Mouse (Mus musculus) embryonic facial prominence, embryonic 11.5 days (tissue): Measurements from ENCODE around the gene Psma6. TPM values are rescaled to one million over a fixed set of nuclear protein-coding genes. Genes with fewer than 3 reads are reported as not detected.

Experiments
- ATAC-seq: fragments of 200-750 bp; cut with Nextera tagmentation; replicated peaks from 2 replicates; pipeline ENCODE4 v1.8.0; 2017; ENCODE audit warnings: low read depth; ENCODE audit not compliant: insufficient number of reproducible peaks, low FRiP score, low TSS enrichment
- DNase-seq: peaks from one replicate; pipeline ENCODE4 v3.0.0-alpha.2; 2015; ENCODE audit warnings: low spot score
- H3K27ac ChIP-seq: fragments of 300-500 bp; sonication (generic); replicated peaks from 2 replicates; pipeline ENCODE4 v1.5.1; 2014; ENCODE audit warnings: mild to moderate bottlenecking, low read depth, low read length, control low read depth
- H3K27me3 ChIP-seq: fragments of 300-500 bp; sonication (generic); 2 replicates; pipeline ENCODE4 v1.6.1; 2014; ENCODE audit warnings: mild to moderate bottlenecking, low read length, moderate library complexity, mixed read lengths; ENCODE audit not compliant: control insufficient read depth, insufficient read depth
- H3K36me3 ChIP-seq: fragments of 300-500 bp; sonication (generic); replicated peaks from 2 replicates; pipeline ENCODE4 v1.6.1; 2014; ENCODE audit warnings: low read depth, mild to moderate bottlenecking, low read length, moderate library complexity, mixed read lengths; ENCODE audit not compliant: control insufficient read depth, insufficient read depth
- H3K4me1 ChIP-seq: fragments of 300-500 bp; sonication (generic); 2 replicates; pipeline ENCODE4 v1.6.1; 2014; ENCODE audit warnings: low read length, mixed read lengths; ENCODE audit not compliant: control insufficient read depth, insufficient read depth
- H3K4me2 ChIP-seq: fragments of 300-500 bp; sonication (generic); 2 replicates; pipeline ENCODE4 v1.6.1; 2014; ENCODE audit warnings: low read depth, mild to moderate bottlenecking, control low read depth, low read length, moderate library complexity
- H3K4me3 ChIP-seq: fragments of 300-500 bp; sonication (generic); 2 replicates; pipeline ENCODE4 v1.5.1; 2014; ENCODE audit warnings: low read depth, low read length, control low read depth
- H3K9ac ChIP-seq: fragments of 300-500 bp; sonication (generic); replicated peaks from 2 replicates; pipeline ENCODE4 v1.6.1; 2014; ENCODE audit warnings: mild to moderate bottlenecking, control low read depth, low read length
- H3K9me3 ChIP-seq: fragments of 300-500 bp; sonication (generic); replicated peaks from 2 replicates; pipeline ENCODE4 v1.6.1; 2016; ENCODE audit warnings: mild to moderate bottlenecking, low read length, inconsistent platforms, mixed read lengths; ENCODE audit not compliant: control insufficient read depth
- WGBS: fragments of 180-500 bp; shearing (Covaris S2); extraction: QIAGEN DNeasy Blood & Tissue Kit; methylation state at CpG from one replicate; pipeline ENCODE4 v1.1.7; 2014; 5-methylcytosine and 5-hydroxymethylcytosine counted together
- polyA plus RNA-seq: library from polyadenylated mRNA; unstranded; fragments of >200 nt; fragmentation: Nextera tagmentation; extraction: Ambion mirVana; gene quantifications from 2 replicates; pipeline ENCODE4 v1.2.1, GENCODE M21; 2014

Gene Psma6
- polyA plus RNA-seq, 1 experiment from 2014 or later = 533 TPM

DNA sequence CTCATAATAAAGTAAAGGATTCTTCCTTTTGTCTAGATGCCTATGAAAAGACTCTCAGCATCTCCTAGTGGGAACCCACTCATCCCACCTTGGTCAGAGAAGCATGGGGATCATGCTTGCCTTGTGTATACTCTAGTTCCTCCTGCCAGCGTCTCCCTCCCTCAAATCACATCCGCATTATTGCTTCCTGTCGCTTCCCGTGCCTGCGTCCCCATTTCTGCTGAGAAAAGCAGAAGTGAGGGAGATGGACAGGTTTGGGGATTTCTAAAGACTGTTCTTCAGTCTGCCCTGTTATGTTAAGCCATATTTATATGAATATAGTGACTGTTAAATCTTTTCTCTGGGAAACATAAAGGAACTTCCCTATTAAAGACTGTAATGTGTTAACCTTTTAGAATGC lies 23.1 kb upstream of the Psma6 start:
- H3K4me3 ChIP-seq = no peak overlapping the region
- no peak overlapping the region for H3K9ac ChIP-seq
- no peaks in the 10 kb centered on the region for H3K9me3 ChIP-seq
- H3K27me3 ChIP-seq = no peaks in the 10 kb centered on the region
- no peak overlapping the region for H3K27ac ChIP-seq
- no peaks in the 10 kb centered on the region for H3K36me3 ChIP-seq
- ATAC-seq (no peak), DNase-seq (no peak)
- H3K4me1 ChIP-seq = no peaks in the 10 kb centered on the region
- H3K4me2 ChIP-seq = no peak overlapping the region
- 82% methylated on average over 5 of the region's 5 CpGs for WGBS

DNA sequence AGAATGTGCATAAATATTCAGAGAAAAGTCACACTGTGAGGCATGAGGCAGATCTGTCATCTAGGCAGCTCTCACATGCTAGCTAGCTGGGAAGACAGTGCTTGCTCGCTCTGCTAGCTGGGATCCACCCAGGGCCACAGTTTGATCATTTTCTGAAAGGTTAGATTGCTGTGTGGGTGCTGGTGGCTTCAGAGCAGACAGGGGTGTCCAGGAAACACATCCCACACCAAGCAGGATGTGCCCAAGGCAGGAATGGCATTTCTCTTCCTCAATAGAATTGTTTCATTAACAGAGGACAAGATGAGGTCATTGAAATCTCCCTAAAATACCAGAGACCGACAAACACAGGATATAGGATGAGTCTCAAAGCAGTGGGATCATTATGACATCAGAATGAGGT lies 18.9 kb upstream of the Psma6 start:
- 72% methylated on average over 2 of the region's 2 CpGs for WGBS
- no peaks in the 10 kb centered on the region for H3K9me3 ChIP-seq
- DNase-seq (no peak), ATAC-seq (no peak)
- no peaks in the 10 kb centered on the region for H3K36me3 ChIP-seq
- no peak overlapping the region for H3K4me2 ChIP-seq
- H3K27me3 ChIP-seq = no peaks in the 10 kb centered on the region
- H3K4me1 ChIP-seq = no peaks in the 10 kb centered on the region
- H3K9ac ChIP-seq = no peak overlapping the region
- H3K27ac ChIP-seq = no peak overlapping the region
- H3K4me3 ChIP-seq = no peak overlapping the region

DNA sequence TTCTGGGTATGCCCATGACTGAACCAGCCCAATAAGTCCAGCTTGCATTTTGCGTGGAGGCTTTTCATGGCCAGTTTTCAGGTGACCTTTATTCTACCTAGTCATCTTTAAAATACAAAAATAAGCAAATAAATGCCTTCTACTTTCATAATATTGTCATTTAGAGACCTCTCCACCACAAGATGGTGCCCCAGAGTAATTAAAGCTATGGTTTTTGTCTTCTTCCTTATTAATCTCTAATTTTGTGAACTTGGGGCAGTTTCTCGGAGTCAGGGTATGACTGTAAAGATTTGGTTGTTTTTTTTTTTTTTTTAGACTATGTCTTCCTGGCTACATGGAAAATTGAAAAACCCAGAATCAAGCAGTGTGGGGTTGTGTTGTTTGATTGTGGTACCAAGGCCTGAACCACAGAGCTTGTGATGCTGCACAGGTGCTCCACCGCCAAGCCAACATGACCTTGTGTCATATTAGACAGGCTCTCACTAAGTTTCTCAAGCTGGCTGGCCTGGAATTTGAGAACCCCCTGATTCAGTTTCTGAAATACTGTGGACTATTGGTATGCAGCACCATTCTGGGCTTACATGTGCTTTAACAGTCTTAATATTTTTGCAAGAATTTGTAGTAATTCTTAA lies 11.5 kb upstream of the Psma6 start:
- H3K9me3 ChIP-seq = no peaks in the 10 kb centered on the region
- H3K36me3 ChIP-seq = no peaks in the 10 kb centered on the region
- 90% methylated on average over 3 of the region's 3 CpGs for WGBS
- no peak overlapping the region for H3K27ac ChIP-seq
- no peak overlapping the region for H3K9ac ChIP-seq
- no peak overlapping the region for H3K4me3 ChIP-seq
- no peaks in the 10 kb centered on the region for H3K27me3 ChIP-seq
- no peak overlapping the region for H3K4me2 ChIP-seq
- H3K4me1 ChIP-seq = no peaks in the 10 kb centered on the region
- DNase-seq (no peak), ATAC-seq (no peak)

DNA sequence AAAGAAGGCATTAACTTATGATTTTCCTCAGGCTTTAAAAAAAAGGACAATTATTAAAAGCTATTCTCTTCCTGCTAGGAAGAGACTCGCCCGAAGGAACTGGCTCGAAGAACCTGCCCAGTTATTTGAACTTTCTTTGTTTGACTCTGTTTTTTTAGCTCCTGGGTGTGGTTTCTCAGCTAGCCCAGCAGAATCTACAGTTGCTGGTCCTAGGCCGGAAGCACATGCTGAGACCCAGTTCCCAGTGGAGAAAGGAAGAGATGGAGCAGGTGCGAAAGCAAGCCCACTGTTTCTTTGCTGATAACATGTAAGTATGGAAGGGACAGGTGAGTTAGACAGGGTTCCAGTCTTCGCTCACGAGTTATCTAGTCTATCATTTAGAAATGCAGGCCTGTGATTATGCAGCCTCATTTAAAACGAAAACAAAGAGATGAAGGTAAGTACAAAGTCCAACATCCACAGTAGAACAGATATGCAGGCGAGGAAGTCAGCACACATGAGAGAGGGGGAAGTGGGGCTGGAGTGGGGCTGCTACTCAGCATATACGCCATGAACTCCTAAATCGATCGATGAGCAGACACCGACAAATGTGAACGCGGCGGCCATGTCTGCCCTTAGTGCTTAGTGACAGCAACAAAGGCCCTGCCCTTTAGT lies 6.9 kb upstream of the Psma6 start:
- WGBS = 91% methylated on average over 16 of the region's 16 CpGs
- no peak overlapping the region for H3K4me2 ChIP-seq
- no peaks in the 10 kb centered on the region for H3K4me1 ChIP-seq
- DNase-seq = no peak
- no peak for ATAC-seq
- H3K4me3 ChIP-seq = no peak overlapping the region
- H3K27ac ChIP-seq = no peak overlapping the region
- H3K36me3 ChIP-seq = no peaks in the 10 kb centered on the region
- no peak overlapping the region for H3K9ac ChIP-seq
- no peaks in the 10 kb centered on the region for H3K27me3 ChIP-seq
- H3K9me3 ChIP-seq = no peaks in the 10 kb centered on the region

DNA sequence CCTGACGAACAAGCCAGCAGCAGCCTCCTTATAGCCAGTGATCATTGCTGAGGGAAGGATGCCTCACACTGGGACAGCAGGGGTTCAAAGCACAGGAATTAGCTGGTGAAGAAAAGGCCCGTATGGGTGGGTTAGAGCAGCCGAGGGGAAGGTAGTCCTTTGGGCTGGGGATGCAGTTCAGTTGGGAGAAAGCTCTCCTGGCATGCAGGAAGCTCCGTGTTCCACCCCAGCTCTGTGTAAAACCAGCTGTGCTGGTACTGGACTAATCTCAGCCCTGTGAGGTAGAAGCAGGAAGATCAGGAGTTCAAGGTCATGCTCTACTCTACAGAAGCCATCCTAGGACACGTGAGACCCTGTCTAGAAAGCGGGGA lies 6.4 kb upstream of the Psma6 start:
- no peak overlapping the region for H3K4me2 ChIP-seq
- no peak overlapping the region for H3K4me3 ChIP-seq
- 72% methylated on average over 6 of the region's 6 CpGs for whole genome bisulfite sequencing
- no peak for ATAC-seq
- no peak for DNase-seq
- H3K9ac ChIP-seq = no peak overlapping the region
- H3K27ac ChIP-seq = no peak overlapping the region
- no peaks in the 10 kb centered on the region for H3K27me3 ChIP-seq
- no peaks in the 10 kb centered on the region for H3K36me3 ChIP-seq
- no peaks in the 10 kb centered on the region for H3K4me1 ChIP-seq
- no peaks in the 10 kb centered on the region for H3K9me3 ChIP-seq

DNA sequence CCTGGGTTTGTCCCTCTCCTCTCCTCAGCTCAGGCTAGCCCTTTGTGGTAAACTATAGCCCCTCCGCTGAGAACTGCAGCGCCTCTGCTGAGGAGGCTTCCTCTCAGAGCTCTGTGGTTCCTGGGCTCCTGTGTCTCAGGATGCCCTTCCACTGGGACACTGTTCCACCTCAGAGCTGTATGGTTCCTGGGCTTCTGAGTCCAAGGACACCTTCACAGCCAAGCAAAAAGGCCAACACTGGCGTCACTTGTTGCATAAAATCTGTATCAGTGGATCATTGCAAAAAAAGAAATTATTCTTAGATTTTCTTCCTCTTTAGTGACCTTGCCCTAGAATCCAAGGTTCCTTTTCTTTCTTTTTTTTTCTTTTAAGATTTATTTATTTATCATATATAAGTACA lies 804 bp downstream of the Psma6 start:
- DNase-seq (no peak), ATAC-seq (no peak)
- H3K4me1 ChIP-seq = no peaks in the 10 kb centered on the region
- H3K9me3 ChIP-seq = no peaks in the 10 kb centered on the region
- H3K27me3 ChIP-seq = no peaks in the 10 kb centered on the region
- WGBS = 90% methylated on average over 3 of the region's 3 CpGs
- no peaks in the 10 kb centered on the region for H3K36me3 ChIP-seq
- no peak overlapping the region for H3K4me3 ChIP-seq
- H3K9ac ChIP-seq = no peak overlapping the region
- H3K4me2 ChIP-seq = no peak overlapping the region
- H3K27ac ChIP-seq = no peak overlapping the region

DNA sequence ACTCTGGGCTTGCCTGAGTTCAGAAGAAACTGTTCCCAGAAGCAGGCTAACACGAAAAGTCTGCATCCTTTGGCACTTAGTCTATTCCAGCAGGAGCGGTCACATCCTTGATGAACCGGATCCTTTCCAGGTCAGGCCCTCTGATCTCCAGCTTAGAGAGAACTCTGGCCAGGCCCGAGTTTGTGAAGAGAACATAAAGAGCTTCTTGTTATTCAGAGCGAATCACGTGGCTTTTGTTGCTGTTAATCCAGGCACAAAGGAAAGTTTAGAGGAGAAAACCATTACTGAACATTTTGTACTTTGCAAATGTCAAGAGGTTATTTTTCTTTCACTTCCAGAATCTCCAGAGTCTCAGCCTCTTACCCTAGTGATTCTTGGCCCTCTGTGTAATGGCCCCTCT lies 1.9 kb downstream of the Psma6 start:
- no peaks in the 10 kb centered on the region for H3K27me3 ChIP-seq
- no peak for ATAC-seq
- no peaks in the 10 kb centered on the region for H3K36me3 ChIP-seq
- no peaks in the 10 kb centered on the region for H3K4me1 ChIP-seq
- no peak overlapping the region for H3K9ac ChIP-seq
- no peaks in the 10 kb centered on the region for H3K9me3 ChIP-seq
- H3K4me2 ChIP-seq = no peak overlapping the region
- WGBS = 24% methylated on average over 6 of the region's 6 CpGs
- DNase-seq = peak; percentile 25
- no peak overlapping the region for H3K4me3 ChIP-seq
- no peak overlapping the region for H3K27ac ChIP-seq

DNA sequence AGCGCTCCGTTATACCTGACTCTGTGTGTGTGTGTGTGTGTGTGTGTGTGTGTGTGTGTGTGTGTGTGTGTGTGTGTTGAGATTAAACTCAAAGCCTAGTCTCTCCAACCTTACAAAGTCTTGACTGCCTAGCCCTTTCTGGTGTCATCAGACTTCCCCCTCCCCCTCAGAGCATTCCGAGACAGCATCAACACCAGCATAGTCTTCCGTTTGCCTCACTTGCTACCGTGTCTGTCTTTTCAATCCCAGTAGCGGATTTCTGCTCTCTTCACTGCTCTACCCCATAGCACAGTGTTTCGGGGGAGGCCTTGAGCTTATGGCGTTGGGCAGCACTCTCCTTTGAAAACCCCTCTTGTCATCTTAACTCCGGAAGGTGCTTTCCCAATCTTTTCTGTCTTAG lies 2.4 kb downstream of the Psma6 start:
- ATAC-seq (no peak), DNase-seq (no peak)
- 57% methylated on average over 9 of the region's 9 CpGs for WGBS
- Histone ChIP-seq H3K9me3 (no peaks in the 10 kb centered on the region), H3K27ac (no peak overlapping the region), H3K27me3 (no peaks in the 10 kb centered on the region), H3K4me3 (no peak overlapping the region), H3K4me1 (no peaks in the 10 kb centered on the region), H3K36me3 (no peaks in the 10 kb centered on the region), H3K9ac (no peak overlapping the region), H3K4me2 (no peak overlapping the region)
